Mouse (Mus musculus) spleen, adult 2 months (tissue): ENCODE data around the gene Atp5e.

Experiments
- CTCF ChIP-seq: fragments of 200-500 bp; IDR thresholded peaks from 2 replicates; pipeline ENCODE4 v1.5.1; 2011; ENCODE audit warnings: mild to moderate bottlenecking, inconsistent platforms; ENCODE audit not compliant: insufficient read depth, insufficient read length, insufficient replicate concordance; ENCODE audit errors: extremely low read depth
- POLR2A ChIP-seq: fragments of 200-500 bp; IDR thresholded peaks from 2 replicates; pipeline ENCODE4 v1.6.1; 2011; ENCODE audit warnings: low read depth, low read length, inconsistent platforms

DNA sequence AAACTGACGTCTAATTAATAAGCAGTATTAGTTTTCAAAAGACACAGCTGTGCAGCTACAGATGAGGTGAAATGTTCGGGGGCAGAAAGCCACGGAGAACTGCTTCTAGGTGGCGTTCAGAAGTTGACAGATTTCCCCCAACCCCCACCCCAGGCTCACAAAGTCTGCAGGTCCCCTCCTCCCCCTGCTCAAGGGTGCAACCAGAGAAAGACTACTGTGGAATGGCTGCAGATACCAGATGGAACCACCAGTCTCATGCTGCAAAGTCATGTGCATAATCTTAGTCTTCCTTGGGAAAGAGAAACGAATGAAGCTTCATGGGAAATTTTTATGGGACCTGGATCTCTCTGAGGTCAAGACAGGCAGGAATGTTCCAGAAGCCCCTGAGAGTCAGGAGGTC lies 38.4 kb upstream of the Atp5e start:
- no peak for TF ChIP-seq CTCF
- TF ChIP-seq POLR2A: no peak
